Mouse (Mus musculus) frontal cortex, postnatal 10 days (tissue): ENCODE measurements around the gene Tctex1d1.
A peak's percentile ranks its signal among the peaks of the same experiment; 100 is the strongest.

Source experiments
- DNase-seq, 2 experiments: peaks; one replicate each; pipeline ENCODE4 v3.0.0; 2022; ENCODE audit warnings: low spot score in 2 of 2, mixed read lengths in 1 of 2

Gene Tctex1d1

GRCm38 (mm10) chr4:102978440-102978839, at the start of gene Tctex1d1:
TSS of gene Tctex1d1 (plus strand) at chr4:102978606.
- peak; percentile 17 to 26 for DNase-seq

- DNase-seq = no peak
Measured at GRCm38 (mm10) chr4:102929491-102929890, 48.9 kb upstream of the Tctex1d1 start.

DNA sequence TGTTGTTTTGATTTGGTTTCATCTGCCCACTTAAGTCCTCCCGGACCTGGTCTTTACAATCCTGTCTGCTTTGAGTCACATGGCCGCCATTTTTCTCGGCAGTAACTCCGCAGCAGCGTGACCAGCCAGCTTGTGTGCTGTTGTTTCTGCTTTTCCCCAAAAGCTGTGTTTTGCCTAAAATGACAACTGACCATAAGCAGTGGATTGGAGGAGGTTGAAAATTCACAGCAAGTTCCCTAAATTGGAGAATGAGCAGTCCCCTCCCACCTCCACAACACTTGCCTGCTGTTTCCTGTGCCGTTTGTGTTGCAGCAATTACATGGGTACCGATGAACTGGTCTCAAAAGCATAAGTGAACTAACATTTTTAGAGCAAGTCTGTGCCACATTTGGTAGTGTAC, 47.7 kb upstream of the Tctex1d1 start:
- DNase-seq = no peak

DNA sequence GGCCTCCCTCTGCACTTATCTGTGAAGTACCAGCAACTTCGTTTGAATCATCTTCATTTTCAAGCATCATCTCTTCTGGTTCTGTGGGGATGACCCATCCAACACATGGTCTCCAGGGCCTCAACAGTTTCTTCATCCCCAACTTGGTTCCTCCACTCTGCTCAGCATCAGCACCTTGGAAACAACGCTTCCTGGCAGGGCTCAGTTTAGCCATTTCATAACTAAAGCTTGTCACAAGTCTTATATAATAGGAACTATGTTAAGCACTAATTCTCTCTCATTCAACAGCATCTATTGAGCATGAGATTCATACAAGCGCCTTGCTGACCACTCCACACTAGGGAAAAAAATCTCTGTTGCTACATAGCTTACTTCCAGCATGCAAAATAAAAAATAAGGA, 38.1 kb upstream of the Tctex1d1 start:
- DNase-seq = no peak

GRCm38 (mm10) chr4:102940738-102941137, 37.7 kb upstream of the Tctex1d1 start:
- no peak for DNase-seq

DNA sequence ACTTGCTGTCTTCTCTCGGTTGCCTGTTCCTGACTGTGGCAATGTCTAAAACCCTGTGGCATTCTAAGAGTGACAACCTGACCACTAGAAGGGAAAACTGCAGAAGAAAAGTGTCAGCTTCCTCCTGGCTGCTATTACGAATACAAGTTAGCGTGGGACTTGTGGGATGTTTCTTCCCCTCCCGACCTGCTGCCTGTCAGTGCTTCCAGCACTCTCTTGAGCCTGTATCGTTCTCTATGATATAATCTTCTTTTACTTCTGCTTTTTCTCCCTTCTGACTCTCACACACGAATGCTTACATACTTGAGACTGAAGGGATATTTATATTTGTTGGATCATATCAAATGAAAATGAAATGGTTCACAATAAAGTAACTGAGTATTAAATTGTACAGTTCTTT, 34.1 kb upstream of the Tctex1d1 start:
- no peak for DNase-seq

DNA sequence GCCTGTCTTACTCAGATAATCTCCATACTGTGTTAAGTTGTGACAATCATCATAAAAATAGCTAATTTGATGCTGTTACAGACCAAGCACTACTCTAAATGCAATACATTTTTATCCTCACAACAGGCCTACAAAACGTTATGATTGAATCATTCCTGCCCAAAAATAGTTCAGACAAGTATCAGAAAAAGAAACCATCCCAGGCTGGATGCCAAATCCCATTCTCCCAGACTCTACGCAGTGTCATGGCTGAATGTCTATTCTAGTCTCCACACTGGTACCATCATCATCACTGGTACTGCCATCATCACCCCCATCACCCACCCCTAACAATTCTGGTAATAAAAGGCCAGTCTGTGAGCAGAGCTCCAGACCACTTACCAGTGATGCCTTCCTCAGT, 25.9 kb upstream of the Tctex1d1 start:
- DNase-seq = no peak

DNA sequence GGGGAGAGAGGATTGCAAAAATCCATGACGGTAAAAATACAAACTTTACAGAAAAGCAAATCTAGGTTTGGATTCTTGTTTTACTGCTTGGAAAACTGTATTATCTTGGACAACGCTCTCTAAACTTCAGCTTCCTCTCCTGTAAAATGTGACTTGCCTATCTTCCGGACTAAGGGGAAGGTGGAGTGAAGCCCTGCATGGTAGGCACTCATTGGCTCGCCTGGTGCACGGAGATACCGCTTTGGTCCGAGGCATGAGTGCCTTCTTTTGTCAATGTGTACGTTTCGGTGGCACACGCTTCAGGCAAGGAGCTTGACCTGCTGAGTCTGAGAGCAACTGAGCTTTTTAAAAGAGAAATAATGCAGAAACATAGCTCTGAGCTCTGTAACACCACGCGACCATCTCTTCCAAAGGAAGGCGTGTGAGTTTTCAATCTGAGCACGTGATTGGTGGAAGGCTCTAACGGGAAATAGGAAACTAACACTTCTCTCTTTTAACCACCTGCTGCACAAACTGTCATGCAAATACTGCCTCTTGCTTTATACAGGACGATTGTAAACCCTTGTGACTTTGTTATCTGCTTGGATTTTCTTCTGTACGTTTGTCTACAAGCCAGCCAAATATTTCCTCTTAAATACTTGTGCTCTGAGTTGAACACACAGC, 23.0 kb upstream of the Tctex1d1 start:
- DNase-seq = no peak

- DNase-seq = no peak
Measured at GRCm38 (mm10) chr4:102959409-102959808, 19.0 kb upstream of the Tctex1d1 start.

GRCm38 (mm10) chr4:102964174-102964573, 14.2 kb upstream of the Tctex1d1 start:
- DNase-seq = no peak

- no peak for DNase-seq
Measured at GRCm38 (mm10) chr4:102967811-102968210, 10.6 kb upstream of the Tctex1d1 start.

DNA sequence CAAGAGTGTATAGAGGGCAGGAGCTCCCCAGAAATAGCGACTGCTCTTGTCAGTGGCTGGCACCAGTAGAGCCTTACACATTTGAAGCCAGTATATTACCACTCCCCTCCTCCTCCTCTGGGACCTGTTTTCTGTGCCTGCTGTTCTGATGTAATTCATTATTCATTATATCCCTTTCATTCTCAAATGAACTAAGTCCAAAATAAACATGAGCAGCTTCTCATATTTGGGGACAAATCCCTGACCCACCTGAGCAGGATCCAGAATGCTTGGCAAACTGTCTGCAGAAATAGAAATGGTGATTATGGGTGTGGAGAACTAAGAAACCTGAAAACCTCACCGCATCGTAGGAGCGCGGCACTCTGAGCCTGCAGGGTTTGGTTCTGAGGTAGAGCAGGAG, 8.8 kb upstream of the Tctex1d1 start:
- DNase-seq = no peak

DNA sequence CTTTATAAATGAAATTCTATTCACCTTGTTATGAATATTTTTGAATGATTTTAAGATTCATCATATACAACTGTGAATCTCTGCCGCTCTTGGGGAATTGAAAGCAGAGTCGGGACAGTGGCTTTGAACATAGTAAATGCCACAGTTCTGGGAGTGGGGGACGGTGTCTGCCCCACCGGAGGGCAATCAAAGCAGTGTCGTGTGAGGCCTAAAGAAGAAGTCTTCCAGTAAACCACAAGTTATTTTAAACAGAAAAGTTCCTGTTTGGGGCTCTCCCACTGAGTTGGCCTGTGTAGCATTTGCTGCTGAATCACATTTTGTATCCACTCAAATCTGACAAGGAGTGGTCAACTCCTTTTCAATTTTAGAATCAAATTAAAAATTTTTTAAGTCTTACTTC, 7.2 kb upstream of the Tctex1d1 start:
- DNase-seq = no peak

GRCm38 (mm10) chr4:102972071-102972470, 6.3 kb upstream of the Tctex1d1 start:
- no peak for DNase-seq

GRCm38 (mm10) chr4:102974172-102974571, 4.2 kb upstream of the Tctex1d1 start:
- no peak for DNase-seq

DNA sequence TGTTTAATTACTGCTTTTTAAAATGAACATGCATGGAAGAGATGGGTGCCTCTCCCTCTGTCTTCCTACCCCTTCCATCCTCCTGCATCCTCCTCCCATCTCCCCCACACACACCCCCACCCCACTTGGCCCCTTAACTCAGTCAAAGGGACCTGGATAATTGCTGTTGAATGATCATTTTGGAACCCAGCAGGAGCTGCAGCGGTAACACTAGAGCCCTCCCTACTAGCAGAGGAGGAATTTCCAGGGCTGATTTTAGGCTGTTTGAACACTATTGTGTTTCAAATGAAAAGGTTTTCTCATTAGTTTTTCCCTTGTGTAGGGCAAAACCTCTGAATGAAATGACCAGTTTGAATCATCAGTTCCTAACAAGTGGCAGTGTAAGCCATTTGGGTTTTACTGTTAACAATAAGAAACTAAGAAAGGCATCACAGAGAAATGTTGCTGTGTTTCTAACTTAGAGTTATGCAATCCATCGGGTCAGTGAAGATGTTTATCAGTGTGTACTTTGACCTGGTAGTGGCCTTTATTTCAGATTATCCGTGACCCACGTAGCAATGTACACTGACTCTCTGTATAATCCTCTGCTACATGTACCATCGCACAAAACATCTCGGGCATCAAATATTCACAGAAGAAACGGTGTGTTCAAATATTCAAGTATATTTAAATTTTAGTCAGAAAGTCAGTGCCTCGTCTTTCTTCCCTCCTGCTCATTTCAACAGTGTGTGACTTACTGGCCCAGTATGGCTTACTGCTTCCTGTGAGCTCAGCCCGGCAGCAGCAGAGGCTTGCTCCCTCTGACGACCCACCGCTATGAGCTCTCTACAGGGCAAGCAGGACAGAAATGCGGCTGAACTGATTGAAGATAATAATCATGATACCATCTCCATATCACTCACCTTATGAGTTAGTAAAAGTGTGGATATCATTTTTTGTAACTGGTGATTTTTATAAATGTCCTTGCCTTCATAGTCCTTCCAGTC, 1.8 kb upstream of the Tctex1d1 start:
- no peak for DNase-seq

- no peak for DNase-seq
Measured at GRCm38 (mm10) chr4:102977778-102978321, 556 bp upstream of the Tctex1d1 start.

- no peak for DNase-seq
Measured at GRCm38 (mm10) chr4:102979385-102979784, 979 bp downstream of the Tctex1d1 start.

GRCm38 (mm10) chr4:102981709-102982108, 3.3 kb downstream of the Tctex1d1 start:
- DNase-seq = no peak

DNA sequence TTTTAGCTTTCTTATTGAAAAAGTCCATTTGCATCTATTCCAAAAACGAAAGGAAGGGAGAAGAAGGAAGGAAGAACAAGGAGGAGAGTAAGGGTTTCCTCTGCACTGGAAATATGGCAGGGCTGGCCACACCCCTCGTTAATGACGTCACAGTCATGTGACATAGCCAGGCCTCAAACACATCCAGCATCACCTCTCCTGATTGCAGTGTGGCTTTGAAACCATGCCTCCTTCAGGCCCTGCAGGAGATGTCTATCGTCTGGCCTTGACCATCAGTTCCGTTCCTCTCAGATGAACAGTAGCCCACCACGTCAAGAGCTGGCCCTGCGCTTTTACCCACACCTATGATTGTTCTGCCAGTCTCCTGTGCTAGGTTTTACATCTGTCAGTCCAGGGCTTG, 7.8 kb downstream of the Tctex1d1 start:
- no peak for DNase-seq

DNA sequence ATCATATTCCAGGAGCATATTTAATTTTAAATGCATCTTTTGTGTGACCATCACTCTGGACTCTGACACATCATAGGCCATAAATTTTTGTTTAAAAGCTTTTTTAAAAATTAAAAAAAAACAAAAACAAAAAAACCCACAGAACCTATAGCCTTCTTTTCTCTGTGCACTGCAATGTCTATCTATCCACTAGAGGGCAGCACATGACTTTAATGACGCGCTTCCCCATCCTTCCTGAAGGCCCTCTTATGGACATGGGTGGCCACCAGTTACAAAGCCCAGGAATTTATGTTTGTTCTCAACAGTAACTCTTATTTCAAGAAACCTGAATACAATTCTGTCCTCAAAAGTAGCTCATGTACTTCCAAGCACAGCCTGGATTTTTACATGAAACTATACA, 8.5 kb downstream of the Tctex1d1 start:
- DNase-seq = peak in 1 of 2 experiments; percentile 34

- no peak for DNase-seq
Measured at GRCm38 (mm10) chr4:102987325-102987724, 8.9 kb downstream of the Tctex1d1 start.

- no peak for DNase-seq
Measured at GRCm38 (mm10) chr4:102987756-102988155, 9.3 kb downstream of the Tctex1d1 start.
